In the genomic region with DNA sequence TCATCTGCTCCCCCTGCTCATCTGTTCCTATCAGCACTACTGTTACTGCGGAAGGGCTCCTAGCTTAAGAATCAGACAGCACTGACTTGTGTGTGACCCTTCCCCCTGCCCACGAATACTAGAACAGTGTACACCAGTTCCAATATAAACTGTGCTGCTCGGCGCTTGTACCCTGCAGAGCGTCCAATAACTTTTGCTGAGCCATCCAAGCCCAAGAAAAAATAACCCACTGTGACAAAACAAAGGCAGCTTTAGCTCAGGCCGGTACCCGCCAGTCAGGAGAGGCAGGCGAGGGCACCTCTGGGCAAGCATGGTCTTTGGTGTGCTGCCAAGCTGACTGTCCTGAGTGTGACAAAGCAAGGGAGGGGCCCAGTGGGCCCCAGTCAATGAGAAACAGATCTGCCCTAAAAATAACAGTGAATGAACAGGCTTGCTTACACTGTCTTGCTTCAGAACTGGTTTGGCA, we compare ENCODE assay signal across 8 mouse cellular contexts.
DNase-seq lines count a peak whose midpoint lies in the region; ATAC-seq and TF ChIP-seq lines count a peak whose summit lies in the region.

No protein-coding gene starts in this region.

- TF ChIP-seq CTCF in midbrain, postnatal 0 days (IDR thresholded peaks at IDR 0.05) = no peak
- no peak for TF ChIP-seq CTCF in intestine, postnatal 0 days (IDR thresholded peaks at IDR 0.05; ENCODE audit: low read depth)

- H3K27ac ChIP-seq in midbrain, postnatal 0 days (ENCODE audit: low read depth, low read length) = no peak overlapping the region
- H3K27ac ChIP-seq in intestine, postnatal 0 days (ENCODE audit: low read depth, low read length) = no peak overlapping the region

- H3K27me3 ChIP-seq in midbrain, postnatal 0 days (ENCODE audit: insufficient read depth, low read length) = no peaks in the 10 kb centered on the region
- no peaks in the 10 kb centered on the region for H3K27me3 ChIP-seq in intestine, postnatal 0 days (replicated peaks; ENCODE audit: control insufficient read depth, insufficient read depth, low read length)

- no peak overlapping the region for H3K4me3 ChIP-seq in midbrain, postnatal 0 days (ENCODE audit: low read depth, low read length)
- H3K4me3 ChIP-seq in intestine, postnatal 0 days (ENCODE audit: low read depth, low read length) = no peak overlapping the region

- WGBS in midbrain, postnatal 0 days = 45% methylated on average over 8 of the region's 8 CpGs
- WGBS in intestine, postnatal 0 days = 71% methylated on average over 8 of the region's 8 CpGs

- DNase-seq in left cerebral cortex, adult 18-20 months (ENCODE audit: low spot score in 2 of 2) = peak; percentile 32 to 41
- no peak for DNase-seq in left cerebral cortex, adult 11 months (ENCODE audit: low spot score)
- DNase-seq in adrenal gland, postnatal 36 days = peak; percentile 61 to 65
- DNase-seq in frontal cortex, postnatal 36 days (ENCODE audit: low spot score in 2 of 2) = peak; percentile 44 to 45
- peak; percentile 65 for DNase-seq in kidney, postnatal 10 days
- DNase-seq in midbrain, postnatal 0 days (ENCODE audit: low spot score) = peak; percentile 55
- DNase-seq in B cell, adult 2 months = no peak

- no peak overlapping the region for H3K4me2 ChIP-seq in midbrain, postnatal 0 days (ENCODE audit: low read depth, low read length, poor library complexity, severe bottlenecking)
- no peak overlapping the region for H3K4me2 ChIP-seq in intestine, postnatal 0 days (replicated peaks; ENCODE audit: low read depth)

- no peaks in the 10 kb centered on the region for H3K9me3 ChIP-seq in midbrain, postnatal 0 days (ENCODE audit: low read length)
- no peaks in the 10 kb centered on the region for H3K9me3 ChIP-seq in intestine, postnatal 0 days (ENCODE audit: control insufficient read depth)

- no peak overlapping the region for H3K9ac ChIP-seq in midbrain, postnatal 0 days (replicated peaks; ENCODE audit: low read length, poor library complexity, severe bottlenecking)
- H3K9ac ChIP-seq in intestine, postnatal 0 days (ENCODE audit: low read depth, low read length) = no peak overlapping the region

- peak; percentile 31; the same call in 1 of the 2 replicates for ATAC-seq in midbrain, postnatal 0 days (ENCODE audit: low FRiP score)
- no peak for ATAC-seq in intestine, postnatal 0 days

- no peaks in the 10 kb centered on the region for H3K4me1 ChIP-seq in midbrain, postnatal 0 days (ENCODE audit: insufficient read depth, low read length)
- no peaks in the 10 kb centered on the region for H3K4me1 ChIP-seq in intestine, postnatal 0 days (replicated peaks; ENCODE audit: control insufficient read depth, insufficient read depth, low read length)

- no peaks in the 10 kb centered on the region for H3K36me3 ChIP-seq in midbrain, postnatal 0 days (ENCODE audit: insufficient read depth, low read length)
- no peaks in the 10 kb centered on the region for H3K36me3 ChIP-seq in intestine, postnatal 0 days (ENCODE audit: control insufficient read depth, insufficient read depth)

Comparison
In these comparisons a context has a peak if more than half of its experiments do, and no peak if none do; other contexts are left out.
1. DNase-seq: peak in left cerebral cortex, adult 18-20 months (2 of 2), adrenal gland, postnatal 36 days (2 of 2), frontal cortex, postnatal 36 days (2 of 2), kidney, postnatal 10 days (single experiment) and midbrain, postnatal 0 days (single experiment); none in left cerebral cortex, adult 11 months (single experiment) and B cell, adult 2 months (0 of 2).